Mouse (Mus musculus): ENCODE data around the gene Gm10762. TPM values are rescaled to one million over a fixed set of nuclear protein-coding genes. Genes with fewer than 3 reads are reported as not detected.
A peak's percentile ranks its signal among the peaks of the same experiment; 100 is the strongest.

Gene Gm10762
- polyA plus RNA-seq, 2 experiments = 15.6 to 20.4 TPM

- H3K9ac ChIP-seq (ENCODE audit: low read depth, low read length, severe bottlenecking) = no peak overlapping the region
- ATAC-seq (ENCODE audit: low FRiP score, low read depth) (no peak), DNase-seq (ENCODE audit: low spot score) (no peak)
- H3K27me3 ChIP-seq (ENCODE audit: control insufficient read depth, insufficient read depth, low read length) = no peaks in the 10 kb centered on the region
- H3K4me3 ChIP-seq (replicated peaks; ENCODE audit: low read length) = no peak overlapping the region
- H3K4me1 ChIP-seq (ENCODE audit: control insufficient read depth, insufficient read depth, low read length) = no peaks in the 10 kb centered on the region
- H3K9me3 ChIP-seq (ENCODE audit: control insufficient read depth, low read length) = no peaks in the 10 kb centered on the region
- TF ChIP-seq POLR2A (IDR thresholded peaks at IDR 0.05; ENCODE audit: borderline replicate concordance, extremely low read depth, insufficient read depth, insufficient read length) = no peak
- H3K36me3 ChIP-seq (ENCODE audit: control insufficient read depth, insufficient read depth, low read length) = no peaks in the 10 kb centered on the region
- H3K4me2 ChIP-seq (replicated peaks; ENCODE audit: low read depth, low read length, severe bottlenecking) = no peak overlapping the region
- WGBS = 67% methylated on average over 4 of the region's 4 CpGs
- H3K27ac ChIP-seq (replicated peaks; ENCODE audit: low read depth, low read length) = no peak overlapping the region
These were observed 8.0 kb upstream of the Gm10762 start for GRCm38 (mm10) chr2:128975572-128975971.

- Histone ChIP-seq H3K9ac (ENCODE audit: low read depth, low read length, severe bottlenecking) (no peak overlapping the region), H3K4me2 (replicated peaks; ENCODE audit: low read depth, low read length, severe bottlenecking) (no peak overlapping the region), H3K36me3 (ENCODE audit: control insufficient read depth, insufficient read depth, low read length) (no peaks in the 10 kb centered on the region), H3K4me3 (replicated peaks; ENCODE audit: low read length) (no peak overlapping the region), H3K4me1 (ENCODE audit: control insufficient read depth, insufficient read depth, low read length) (no peaks in the 10 kb centered on the region; the same call in 1 of the 2 replicates), H3K27ac (replicated peaks; ENCODE audit: low read depth, low read length) (no peak overlapping the region), H3K9me3 (ENCODE audit: control insufficient read depth, low read length) (no peaks in the 10 kb centered on the region), H3K27me3 (ENCODE audit: control insufficient read depth, insufficient read depth, low read length) (no peaks in the 10 kb centered on the region)
- TF ChIP-seq POLR2A (IDR thresholded peaks at IDR 0.05; ENCODE audit: borderline replicate concordance, extremely low read depth, insufficient read depth, insufficient read length) = no peak
- DNase-seq (ENCODE audit: low spot score) (no peak), ATAC-seq (ENCODE audit: low FRiP score, low read depth) (no peak)
These were observed 4.8 kb upstream of the Gm10762 start for GRCm38 (mm10) chr2:128972301-128972700.

GRCm38 (mm10) chr2:128968475-128969083, 1.1 kb upstream of the Gm10762 start:
- peak overlapping the region; percentile 100; the same call in 1 of the 2 replicates for H3K27ac ChIP-seq (replicated peaks; ENCODE audit: low read depth, low read length)
- H3K4me1 ChIP-seq (ENCODE audit: control insufficient read depth, insufficient read depth, low read length) = peaks cover 7% of the 10 kb centered on the region
- no peak for TF ChIP-seq POLR2A (IDR thresholded peaks at IDR 0.05; ENCODE audit: borderline replicate concordance, extremely low read depth, insufficient read depth, insufficient read length)

GRCm38 (mm10) chr2:128966641-128967580, 614 bp downstream of the Gm10762 start, which contains the start of gene Zc3h6:
Gene Zc3h6 (plus strand): TSS chr2:128967402.
- peaks cover 7% of the 10 kb centered on the region for H3K4me1 ChIP-seq (ENCODE audit: control insufficient read depth, insufficient read depth, low read length)
- peak within 1 kb of the TSS; percentile 87 for H3K4me3 ChIP-seq (replicated peaks; ENCODE audit: low read length)
- under 1% methylated on average over 59 of the region's 65 CpGs for WGBS
- DNase-seq (ENCODE audit: low spot score) = peak; percentile 99
- no peaks in the 10 kb centered on the region for H3K9me3 ChIP-seq (ENCODE audit: control insufficient read depth, low read length)
- TF ChIP-seq POLR2A (IDR thresholded peaks at IDR 0.05; ENCODE audit: borderline replicate concordance, extremely low read depth, insufficient read depth, insufficient read length) = peak; percentile 95; the same call in 1 of the 2 replicates
- peak; percentile 95 for ATAC-seq (ENCODE audit: low FRiP score, low read depth)
- H3K4me2 ChIP-seq (replicated peaks; ENCODE audit: low read depth, low read length, severe bottlenecking) = peak within 1 kb of the TSS; percentile 66
- peak within 1 kb of the TSS; percentile 100 for H3K27ac ChIP-seq (replicated peaks; ENCODE audit: low read depth, low read length)
- no peaks in the 10 kb centered on the region for H3K27me3 ChIP-seq (ENCODE audit: control insufficient read depth, insufficient read depth, low read length)
- H3K9ac ChIP-seq (ENCODE audit: low read depth, low read length, severe bottlenecking) = peak within 1 kb of the TSS; percentile 99
- H3K36me3 ChIP-seq (ENCODE audit: control insufficient read depth, insufficient read depth, low read length) = no peaks in the 10 kb centered on the region

More at GRCm38 (mm10) chr2:128968475-128969083, 1.1 kb upstream of the Gm10762 start:
- Histone ChIP-seq H3K9me3 (ENCODE audit: control insufficient read depth, low read length) (no peaks in the 10 kb centered on the region), H3K4me3 (replicated peaks; ENCODE audit: low read length) (peak overlapping the region; percentile 87), H3K4me2 (replicated peaks; ENCODE audit: low read depth, low read length, severe bottlenecking) (peak overlapping the region; percentile 49), H3K9ac (ENCODE audit: low read depth, low read length, severe bottlenecking) (peak overlapping the region; percentile 99), H3K27me3 (ENCODE audit: control insufficient read depth, insufficient read depth, low read length) (no peaks in the 10 kb centered on the region), H3K36me3 (ENCODE audit: control insufficient read depth, insufficient read depth, low read length) (no peaks in the 10 kb centered on the region)
- no peak for DNase-seq (ENCODE audit: low spot score)
- no peak for ATAC-seq (ENCODE audit: low FRiP score, low read depth)

GRCm38 (mm10) chr2:128966236-128966635, 1.3 kb downstream of the Gm10762 start:
- Histone ChIP-seq H3K4me1 (ENCODE audit: control insufficient read depth, insufficient read depth, low read length) (peaks cover 7% of the 10 kb centered on the region), H3K4me2 (replicated peaks; ENCODE audit: low read depth, low read length, severe bottlenecking) (peak overlapping the region; percentile 66), H3K9me3 (ENCODE audit: control insufficient read depth, low read length) (no peaks in the 10 kb centered on the region), H3K9ac (ENCODE audit: low read depth, low read length, severe bottlenecking) (peak overlapping the region; percentile 99; the same call in 1 of the 2 replicates), H3K27ac (replicated peaks; ENCODE audit: low read depth, low read length) (peak overlapping the region; percentile 100), H3K4me3 (replicated peaks; ENCODE audit: low read length) (peak overlapping the region; percentile 87), H3K27me3 (ENCODE audit: control insufficient read depth, insufficient read depth, low read length) (no peaks in the 10 kb centered on the region), H3K36me3 (ENCODE audit: control insufficient read depth, insufficient read depth, low read length) (no peaks in the 10 kb centered on the region)
- ATAC-seq (ENCODE audit: low FRiP score, low read depth) (no peak), DNase-seq (ENCODE audit: low spot score) (peak; percentile 5)
- no peak for TF ChIP-seq POLR2A (IDR thresholded peaks at IDR 0.05; ENCODE audit: borderline replicate concordance, extremely low read depth, insufficient read depth, insufficient read length)
- WGBS = 12% methylated on average over 6 of the region's 6 CpGs
